Mouse (Mus musculus): Measurements from ENCODE around the gene Gck.

Gck gene

DNA sequence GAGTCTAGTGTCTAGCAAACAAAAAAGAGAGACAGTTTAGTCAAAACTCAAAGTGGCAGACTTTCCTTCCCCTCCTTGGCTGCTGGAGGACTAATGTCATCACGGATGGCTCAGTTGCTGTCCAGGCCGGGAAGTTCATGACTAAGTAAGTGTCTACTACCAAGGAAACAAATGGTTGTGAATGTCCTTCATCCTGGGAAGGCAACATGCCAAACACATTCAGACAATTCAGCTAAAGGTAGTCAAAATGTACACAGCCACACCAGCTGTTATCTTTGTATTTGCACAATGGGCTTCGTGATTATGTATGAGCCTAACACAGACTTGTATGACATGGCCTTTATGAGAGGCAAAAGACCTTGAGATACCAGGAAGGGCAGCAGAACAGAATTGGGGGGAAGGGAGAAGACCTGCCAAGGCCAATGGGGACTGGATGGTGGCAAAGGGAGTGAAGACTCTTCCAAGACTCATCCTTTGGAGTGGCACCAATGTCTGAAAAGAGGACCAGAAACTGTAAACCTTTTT, 23.1 kb downstream of the Gck start:
- no peak for TF ChIP-seq NANOG (IDR thresholded peaks at IDR 0.05; ENCODE audit: borderline replicate concordance, low read length)
- no peak for TF ChIP-seq CTCF (conservative IDR thresholded peaks at IDR 0.05; ENCODE audit: low read length)
- no peak for TF ChIP-seq POU5F1 (IDR thresholded peaks at IDR 0.05; ENCODE audit: borderline replicate concordance, low read length)
- peaks cover 30% of the 10 kb centered on the region for H3K9me3 ChIP-seq (ENCODE audit: low read length)
- peaks cover 9% of the 10 kb centered on the region for H3K4me1 ChIP-seq (replicated peaks; ENCODE audit: low read depth, low read length)
- H3K27me3 ChIP-seq (ENCODE audit: insufficient read depth, low read length), result no peaks in the 10 kb centered on the region
- no peaks in the 10 kb centered on the region for H3K36me3 ChIP-seq (ENCODE audit: insufficient read depth, low read length)
- H3K4me3 ChIP-seq (replicated peaks; ENCODE audit: low read length), result no peak overlapping the region

DNA sequence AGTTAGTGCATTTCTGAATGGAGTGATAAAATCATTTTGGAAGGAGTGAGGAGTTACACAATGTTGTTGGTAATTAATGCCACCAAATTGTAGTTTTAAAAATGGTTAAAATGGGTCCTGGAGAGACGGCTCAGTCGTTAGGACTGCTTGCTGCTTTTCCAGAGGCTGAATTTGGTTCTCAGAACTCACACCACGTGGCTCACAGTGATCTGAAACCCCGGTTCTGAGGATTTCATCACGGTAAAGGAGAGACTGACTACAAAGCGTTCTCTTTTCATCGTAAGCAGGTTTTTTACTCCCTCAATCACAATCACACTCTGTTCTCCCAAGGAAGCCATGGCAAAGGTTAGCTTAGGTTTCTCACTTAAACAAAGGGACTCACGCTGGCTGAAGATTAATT, 25.2 kb downstream of the Gck start:
- Histone ChIP-seq H3K4me3 (replicated peaks; ENCODE audit: low read length) (no peak overlapping the region), H3K36me3 (ENCODE audit: insufficient read depth, low read length) (no peaks in the 10 kb centered on the region), H3K9me3 (ENCODE audit: low read length) (peaks cover 14% of the 10 kb centered on the region), H3K4me1 (replicated peaks; ENCODE audit: low read depth, low read length) (peaks cover 18% of the 10 kb centered on the region), H3K27me3 (ENCODE audit: insufficient read depth, low read length) (no peaks in the 10 kb centered on the region)
- TF ChIP-seq NANOG (IDR thresholded peaks at IDR 0.05; ENCODE audit: borderline replicate concordance, low read length) (no peak), CTCF (conservative IDR thresholded peaks at IDR 0.05; ENCODE audit: low read length) (no peak), POU5F1 (IDR thresholded peaks at IDR 0.05; ENCODE audit: borderline replicate concordance, low read length) (no peak)

DNA sequence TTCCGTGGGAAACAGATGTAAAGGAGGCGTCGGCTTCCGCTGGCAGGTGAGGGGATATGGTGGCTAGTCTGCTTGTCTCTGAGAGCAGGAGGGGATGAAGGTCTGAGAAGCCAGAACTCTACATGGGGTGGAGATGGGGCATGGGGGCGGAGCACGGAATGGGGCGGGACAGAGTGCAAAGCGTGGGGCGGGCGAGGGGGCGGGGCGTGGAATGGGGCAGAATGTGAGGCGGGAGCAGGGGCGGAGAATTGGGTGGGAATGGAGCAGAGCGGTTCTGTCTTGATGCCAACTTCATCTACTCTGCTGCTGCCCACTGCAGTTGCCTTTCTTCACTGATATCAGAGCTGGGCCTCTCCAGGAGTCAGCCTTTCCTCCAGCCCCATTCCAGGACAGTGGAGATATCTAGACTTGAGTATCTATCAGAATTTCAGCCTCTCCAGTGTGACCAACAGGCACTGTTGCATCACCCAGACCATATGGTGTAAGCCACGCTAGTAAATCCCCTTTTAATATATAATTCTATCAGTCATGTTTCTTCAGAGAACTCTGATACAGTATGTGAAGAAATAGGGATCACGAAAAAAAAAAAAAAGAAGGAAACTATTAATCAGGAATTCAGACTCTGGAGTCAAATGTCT, 29.4 kb downstream of the Gck start:
- Histone ChIP-seq H3K4me3 (replicated peaks; ENCODE audit: low read length) (no peak overlapping the region), H3K36me3 (ENCODE audit: insufficient read depth, low read length) (no peaks in the 10 kb centered on the region), H3K9me3 (ENCODE audit: low read length) (no peaks in the 10 kb centered on the region), H3K4me1 (replicated peaks; ENCODE audit: low read depth, low read length) (peaks cover 26% of the 10 kb centered on the region), H3K27me3 (ENCODE audit: insufficient read depth, low read length) (peaks cover 7% of the 10 kb centered on the region; the same call in 1 of the 2 replicates)
- TF ChIP-seq NANOG (IDR thresholded peaks at IDR 0.05; ENCODE audit: borderline replicate concordance, low read length) (no peak), CTCF (conservative IDR thresholded peaks at IDR 0.05; ENCODE audit: low read length) (no peak), POU5F1 (IDR thresholded peaks at IDR 0.05; ENCODE audit: borderline replicate concordance, low read length) (no peak)

DNA sequence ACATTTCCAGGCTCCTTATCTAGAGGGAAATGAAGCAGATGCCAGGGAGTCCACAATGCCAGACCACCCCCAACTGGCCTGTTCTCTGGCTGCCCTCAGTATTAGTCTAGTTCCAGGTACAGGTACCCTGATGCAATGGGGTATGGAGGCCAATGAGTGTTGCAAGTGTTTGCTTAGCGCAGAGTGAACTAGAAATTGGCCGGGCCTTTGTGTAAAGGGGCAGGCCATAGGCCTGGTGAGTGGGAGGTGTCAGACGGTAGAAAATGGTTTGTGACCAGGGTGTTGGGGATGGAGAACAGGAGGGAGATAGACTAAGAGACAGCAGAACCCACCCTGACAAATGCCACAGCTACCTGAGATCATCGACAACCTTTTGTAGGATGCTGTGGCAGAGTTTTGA, 30.3 kb downstream of the Gck start:
- peaks cover 26% of the 10 kb centered on the region for H3K4me1 ChIP-seq (replicated peaks; ENCODE audit: low read depth, low read length)
- peaks cover 15% of the 10 kb centered on the region for H3K27me3 ChIP-seq (ENCODE audit: insufficient read depth, low read length)
- no peak overlapping the region for H3K4me3 ChIP-seq (replicated peaks; ENCODE audit: low read length)
- no peaks in the 10 kb centered on the region for H3K36me3 ChIP-seq (ENCODE audit: insufficient read depth, low read length)
- TF ChIP-seq CTCF (conservative IDR thresholded peaks at IDR 0.05; ENCODE audit: low read length) (no peak), NANOG (IDR thresholded peaks at IDR 0.05; ENCODE audit: borderline replicate concordance, low read length) (no peak), POU5F1 (IDR thresholded peaks at IDR 0.05; ENCODE audit: borderline replicate concordance, low read length) (no peak)
- H3K9me3 ChIP-seq (ENCODE audit: low read length), result no peaks in the 10 kb centered on the region

DNA sequence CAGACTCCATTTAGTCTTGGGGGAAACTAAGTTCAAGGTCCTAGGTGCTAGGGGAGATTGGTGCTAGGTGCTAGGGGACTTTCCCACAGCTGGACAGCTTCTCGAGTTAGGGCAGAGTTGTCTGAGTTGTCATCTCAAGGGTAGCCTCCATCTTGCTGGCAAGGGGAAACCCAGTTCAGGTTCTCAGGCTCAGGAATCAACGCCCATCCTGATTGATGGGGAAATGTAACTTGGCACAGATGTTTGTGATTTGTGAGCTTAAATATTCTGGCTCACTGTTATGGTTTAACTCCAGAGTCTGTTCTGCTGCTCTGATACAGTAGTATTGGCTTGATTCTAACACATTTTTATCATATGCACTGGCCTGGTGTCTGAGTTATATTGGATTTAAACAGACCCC, 31.8 kb downstream of the Gck start:
- no peaks in the 10 kb centered on the region for H3K36me3 ChIP-seq (ENCODE audit: insufficient read depth, low read length)
- TF ChIP-seq CTCF (conservative IDR thresholded peaks at IDR 0.05; ENCODE audit: low read length) (no peak), NANOG (IDR thresholded peaks at IDR 0.05; ENCODE audit: borderline replicate concordance, low read length) (no peak), POU5F1 (IDR thresholded peaks at IDR 0.05; ENCODE audit: borderline replicate concordance, low read length) (no peak)
- no peak overlapping the region for H3K4me3 ChIP-seq (replicated peaks; ENCODE audit: low read length)
- H3K27me3 ChIP-seq (ENCODE audit: insufficient read depth, low read length), result peaks cover 29% of the 10 kb centered on the region
- no peaks in the 10 kb centered on the region for H3K9me3 ChIP-seq (ENCODE audit: low read length)
- peaks cover 17% of the 10 kb centered on the region for H3K4me1 ChIP-seq (replicated peaks; ENCODE audit: low read depth, low read length)

DNA sequence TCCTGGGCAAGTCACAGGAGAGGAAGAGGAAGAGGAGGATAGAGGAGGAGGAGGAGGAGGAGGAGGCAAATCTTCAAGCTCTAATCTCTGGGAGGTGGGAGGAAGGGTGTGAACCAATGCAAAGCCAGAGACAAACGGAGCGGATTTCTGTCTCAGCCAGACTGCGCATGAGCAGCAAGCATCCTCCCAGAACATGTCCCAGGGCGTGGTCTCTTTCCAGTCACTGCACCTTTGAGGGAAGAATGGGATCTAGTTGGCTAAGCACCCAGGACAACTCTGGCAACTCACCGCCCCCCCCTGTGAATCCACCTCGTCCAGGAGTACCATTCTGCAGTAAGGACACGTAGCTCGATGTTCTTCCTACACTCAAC, 33.7 kb downstream of the Gck start:
- Histone ChIP-seq H3K36me3 (ENCODE audit: insufficient read depth, low read length) (no peaks in the 10 kb centered on the region), H3K4me1 (replicated peaks; ENCODE audit: low read depth, low read length) (peaks cover 20% of the 10 kb centered on the region), H3K27me3 (ENCODE audit: insufficient read depth, low read length) (peaks cover 33% of the 10 kb centered on the region), H3K4me3 (replicated peaks; ENCODE audit: low read length) (no peak overlapping the region), H3K9me3 (ENCODE audit: low read length) (no peaks in the 10 kb centered on the region)
- TF ChIP-seq NANOG (IDR thresholded peaks at IDR 0.05; ENCODE audit: borderline replicate concordance, low read length) (no peak), POU5F1 (IDR thresholded peaks at IDR 0.05; ENCODE audit: borderline replicate concordance, low read length) (no peak), CTCF (conservative IDR thresholded peaks at IDR 0.05; ENCODE audit: low read length) (no peak)

DNA sequence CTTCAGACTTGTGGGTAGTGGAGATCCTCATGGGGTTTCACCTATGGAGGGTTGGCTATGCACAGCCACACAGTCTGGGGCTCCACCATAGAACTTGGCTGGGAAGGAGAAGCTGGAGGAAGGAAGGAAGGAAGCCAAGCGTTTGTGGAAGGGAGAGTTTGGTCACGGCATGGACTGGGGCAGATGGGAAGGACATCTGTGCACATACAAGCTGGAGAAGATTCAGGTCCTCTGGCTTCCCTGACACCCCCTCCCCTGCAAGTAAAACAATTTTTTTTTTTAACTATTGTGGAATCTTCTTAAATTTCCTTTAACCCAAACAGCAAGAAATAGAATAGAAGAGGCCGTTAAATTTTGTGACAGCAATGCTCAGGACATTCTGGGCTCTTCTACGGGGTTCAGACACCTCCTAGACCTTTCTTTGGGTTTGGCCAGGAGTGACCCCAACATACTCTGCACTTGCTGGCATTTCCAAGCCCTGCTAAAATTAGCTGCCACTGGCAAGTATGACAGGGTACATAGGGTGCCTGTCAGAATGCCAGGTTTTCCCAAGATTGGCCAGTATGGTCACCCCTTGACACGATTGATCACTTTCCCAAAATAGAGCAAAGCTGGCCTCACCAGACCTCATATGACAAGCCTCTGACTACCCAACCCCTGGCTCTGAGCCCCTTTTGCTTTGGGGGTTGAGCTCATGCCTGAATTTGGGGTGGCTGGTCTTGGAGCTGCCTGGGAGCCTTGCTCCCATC, 34.3 kb downstream of the Gck start:
- peaks cover 19% of the 10 kb centered on the region for H3K4me1 ChIP-seq (replicated peaks; ENCODE audit: low read depth, low read length)
- H3K36me3 ChIP-seq (ENCODE audit: insufficient read depth, low read length), result no peaks in the 10 kb centered on the region
- no peak overlapping the region for H3K4me3 ChIP-seq (replicated peaks; ENCODE audit: low read length)
- no peaks in the 10 kb centered on the region for H3K9me3 ChIP-seq (ENCODE audit: low read length)
- peaks cover 33% of the 10 kb centered on the region for H3K27me3 ChIP-seq (ENCODE audit: insufficient read depth, low read length)
- TF ChIP-seq POU5F1 (IDR thresholded peaks at IDR 0.05; ENCODE audit: borderline replicate concordance, low read length) (no peak), CTCF (conservative IDR thresholded peaks at IDR 0.05; ENCODE audit: low read length) (no peak), NANOG (IDR thresholded peaks at IDR 0.05; ENCODE audit: borderline replicate concordance, low read length) (no peak)

DNA sequence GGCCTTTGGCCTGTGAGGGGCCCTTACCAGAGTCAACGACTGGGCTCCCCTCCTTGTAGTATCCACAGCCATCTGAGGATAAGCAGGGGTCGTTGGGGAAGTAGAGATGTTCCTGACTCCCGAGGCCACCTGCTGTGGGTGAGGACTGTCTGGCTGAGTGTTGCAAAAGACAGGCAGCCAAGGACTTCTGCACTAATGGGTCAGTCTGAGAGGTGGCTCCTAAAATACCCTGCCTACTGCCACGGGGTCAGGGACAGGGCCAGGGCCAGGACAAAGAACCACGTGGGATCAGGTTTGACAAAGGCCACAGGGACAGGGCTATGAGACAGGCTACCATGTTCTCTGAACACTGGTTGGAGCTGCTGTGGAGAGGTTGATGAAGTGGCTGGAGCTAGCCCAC, 34.9 kb downstream of the Gck start:
- H3K27me3 ChIP-seq (ENCODE audit: insufficient read depth, low read length), result peaks cover 33% of the 10 kb centered on the region
- peaks cover 14% of the 10 kb centered on the region for H3K4me1 ChIP-seq (replicated peaks; ENCODE audit: low read depth, low read length)
- TF ChIP-seq CTCF (conservative IDR thresholded peaks at IDR 0.05; ENCODE audit: low read length), result no peak
- TF ChIP-seq POU5F1 (IDR thresholded peaks at IDR 0.05; ENCODE audit: borderline replicate concordance, low read length), result no peak
- no peak for TF ChIP-seq NANOG (IDR thresholded peaks at IDR 0.05; ENCODE audit: borderline replicate concordance, low read length)
- H3K9me3 ChIP-seq (ENCODE audit: low read length), result no peaks in the 10 kb centered on the region
- no peak overlapping the region for H3K4me3 ChIP-seq (replicated peaks; ENCODE audit: low read length)
- H3K36me3 ChIP-seq (ENCODE audit: insufficient read depth, low read length), result no peaks in the 10 kb centered on the region

Data from E14TG2a.4 (cell line).